Mouse (Mus musculus) embryonic facial prominence, embryonic 15.5 days (tissue): ENCODE measurements at regions not wholly inside any gene's neighbourhood (a gene's known extent, or its start where the extent isn't known, plus 50 kb on each side); places are given as distances from the start of the nearest gene placed in this dataset.
A peak's percentile ranks its signal among the peaks of the same experiment; 100 is the strongest.

Experiments used
- ATAC-seq: fragments of 200-750 bp; cut with Nextera tagmentation; 2 replicates; pipeline ENCODE4 v1.8.0; 2017; ENCODE audit warnings: low read depth, moderate TSS enrichment; ENCODE audit not compliant: insufficient number of reproducible peaks, low FRiP score, low TSS enrichment
- H3K27ac ChIP-seq: fragments of 300-500 bp; sonication (generic); replicated peaks from 2 replicates; pipeline ENCODE4 v1.5.1; 2015; ENCODE audit warnings: mild to moderate bottlenecking, inconsistent platforms
- H3K27me3 ChIP-seq: fragments of 300-500 bp; sonication (generic); 2 replicates; pipeline ENCODE4 v1.6.1; 2015; ENCODE audit warnings: inconsistent platforms
- H3K36me3 ChIP-seq: fragments of 300-500 bp; sonication (generic); 2 replicates; pipeline ENCODE4 v1.6.1; 2015; ENCODE audit warnings: mild to moderate bottlenecking, inconsistent platforms
- H3K4me1 ChIP-seq: fragments of 300-500 bp; sonication (generic); 2 replicates; pipeline ENCODE4 v1.6.1; 2015; ENCODE audit warnings: inconsistent platforms
- H3K4me2 ChIP-seq: fragments of 300-500 bp; sonication (generic); replicated peaks from 2 replicates; pipeline ENCODE4 v1.6.1; 2015; ENCODE audit warnings: mild to moderate bottlenecking, inconsistent platforms
- H3K4me3 ChIP-seq: fragments of 300-500 bp; sonication (generic); replicated peaks from 2 replicates; pipeline ENCODE4 v1.5.1; 2015; ENCODE audit warnings: mild to moderate bottlenecking, inconsistent platforms
- H3K9ac ChIP-seq: fragments of 300-500 bp; sonication (generic); 2 replicates; pipeline ENCODE4 v1.6.1; 2015; ENCODE audit warnings: inconsistent platforms
- H3K9me3 ChIP-seq: fragments of 300-500 bp; sonication (generic); replicated peaks from 2 replicates; pipeline ENCODE4 v1.6.1; 2016; ENCODE audit warnings: inconsistent platforms
- WGBS: fragments of 180-500 bp; shearing (Covaris S2); methylation state at CpG from one replicate; pipeline ENCODE4 v1.1.7; 2015; 5-methylcytosine and 5-hydroxymethylcytosine counted together

DNA sequence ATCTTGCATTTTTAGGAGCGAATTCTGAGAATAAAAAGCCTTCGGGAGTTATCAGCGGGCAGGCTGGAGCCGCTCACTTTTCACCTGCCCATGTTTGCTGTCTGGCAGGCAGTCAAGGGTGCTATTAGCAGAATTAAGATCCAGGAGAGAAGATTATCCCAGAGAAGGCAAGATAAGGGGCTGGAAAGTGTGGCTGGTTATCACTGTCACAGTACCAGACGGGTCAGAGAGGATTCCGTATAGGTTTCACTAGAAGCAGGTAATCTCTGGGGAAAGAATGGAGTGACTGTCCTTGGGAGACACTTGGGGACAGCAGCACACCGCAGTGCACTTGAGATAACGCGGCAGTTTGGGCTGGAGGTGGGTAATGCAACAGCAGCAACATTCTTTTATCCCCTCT lies 147.8 kb upstream of the Cdkn3 start:
- H3K9ac ChIP-seq, result no peak overlapping the region
- no peaks in the 10 kb centered on the region for H3K36me3 ChIP-seq
- WGBS, result 59% methylated on average over 9 of the region's 9 CpGs
- H3K9me3 ChIP-seq, result no peaks in the 10 kb centered on the region
- no peaks in the 10 kb centered on the region for H3K27me3 ChIP-seq
- ATAC-seq, result no peak
- no peak overlapping the region for H3K27ac ChIP-seq
- no peak overlapping the region for H3K4me2 ChIP-seq
- H3K4me3 ChIP-seq, result no peak overlapping the region
- peaks cover 3% of the 10 kb centered on the region; the same call in 1 of the 2 replicates for H3K4me1 ChIP-seq

DNA sequence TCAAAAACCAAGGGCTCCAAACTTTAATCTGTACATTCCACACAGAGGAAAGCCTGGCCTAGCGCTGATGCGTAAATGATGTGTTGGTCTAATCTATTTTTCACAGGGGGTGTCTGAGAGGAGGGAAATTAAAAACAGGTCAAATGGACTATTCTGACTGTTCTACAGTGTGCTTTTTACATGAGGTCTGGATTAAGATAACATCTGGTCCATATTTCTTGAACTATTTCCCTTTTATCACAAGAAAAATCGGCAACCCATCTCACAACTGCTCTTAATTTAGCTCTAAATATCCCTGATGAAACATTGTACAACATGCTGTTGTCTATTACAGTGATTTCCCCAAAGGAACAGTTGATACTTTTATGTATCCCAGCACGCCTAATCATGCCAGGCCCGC lies 149.4 kb upstream of the Cdkn3 start:
- Histone ChIP-seq H3K9me3 (no peaks in the 10 kb centered on the region), H3K27ac (no peak overlapping the region), H3K4me3 (no peak overlapping the region), H3K27me3 (no peaks in the 10 kb centered on the region), H3K4me1 (peaks cover 3% of the 10 kb centered on the region; the same call in 1 of the 2 replicates), H3K4me2 (no peak overlapping the region), H3K9ac (no peak overlapping the region), H3K36me3 (no peaks in the 10 kb centered on the region)
- no peak for ATAC-seq
- WGBS, result 53% methylated on average over 5 of the region's 5 CpGs

DNA sequence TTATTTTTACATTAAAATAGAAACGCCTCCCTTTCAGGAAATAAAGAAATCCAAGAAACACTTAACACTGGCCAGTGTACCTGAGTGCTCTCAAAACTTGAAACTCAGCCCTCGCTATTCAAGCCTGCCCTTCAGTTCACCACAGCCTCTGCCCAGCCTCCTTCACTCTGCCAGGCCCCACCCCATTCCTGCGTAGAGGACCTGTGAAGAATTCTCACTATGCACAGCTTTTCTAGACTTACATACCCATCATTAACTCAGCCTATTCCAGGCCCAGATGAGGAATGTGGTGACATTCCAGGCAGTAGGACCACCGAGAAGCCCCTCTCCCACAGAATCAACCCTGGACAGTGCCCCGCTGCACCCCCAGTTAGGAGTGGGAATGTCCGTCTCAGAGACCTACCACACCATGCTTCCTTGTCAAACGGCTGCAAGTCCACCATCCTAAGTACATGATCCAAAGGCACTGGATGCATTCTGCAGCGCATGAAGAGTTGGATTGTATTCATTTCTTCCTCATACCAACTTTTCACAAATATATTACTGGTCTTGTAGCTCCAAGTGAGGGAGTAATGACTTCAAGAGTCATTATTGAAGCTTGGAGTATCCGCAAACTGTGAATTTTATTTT lies 150.0 kb upstream of the Cdkn3 start:
- H3K4me2 ChIP-seq, result no peak overlapping the region
- no peak overlapping the region for H3K4me3 ChIP-seq
- H3K9ac ChIP-seq, result no peak overlapping the region
- H3K9me3 ChIP-seq, result no peaks in the 10 kb centered on the region
- WGBS, result 56% methylated on average over 9 of the region's 9 CpGs
- no peak for ATAC-seq
- no peak overlapping the region for H3K27ac ChIP-seq
- no peaks in the 10 kb centered on the region for H3K27me3 ChIP-seq
- H3K4me1 ChIP-seq, result peaks cover 7% of the 10 kb centered on the region
- H3K36me3 ChIP-seq, result no peaks in the 10 kb centered on the region

DNA sequence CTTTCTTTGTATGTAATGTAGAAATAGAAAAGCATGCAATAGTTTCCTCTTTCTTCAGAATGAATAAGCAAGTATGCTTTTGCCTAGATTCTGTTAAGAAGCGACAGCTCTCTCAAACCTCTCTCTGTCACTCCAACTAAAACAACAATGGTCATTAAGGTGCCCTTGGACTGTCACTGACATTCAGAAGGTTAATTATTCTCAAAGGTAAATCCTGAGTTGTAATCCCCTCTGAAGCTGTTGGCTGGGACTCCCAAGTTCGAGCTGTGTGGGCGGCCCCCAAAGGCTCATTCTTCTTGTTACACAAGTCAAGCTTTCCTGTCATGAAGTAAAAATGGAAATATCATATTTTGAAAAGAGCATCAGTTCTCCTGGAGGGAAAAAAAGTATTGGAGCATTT lies 153.6 kb upstream of the Cdkn3 start:
- Histone ChIP-seq H3K9me3 (no peaks in the 10 kb centered on the region), H3K27me3 (no peaks in the 10 kb centered on the region; the same call in 1 of the 2 replicates), H3K9ac (no peak overlapping the region), H3K4me3 (no peak overlapping the region), H3K4me2 (no peak overlapping the region), H3K27ac (no peak overlapping the region), H3K4me1 (peaks cover 22% of the 10 kb centered on the region), H3K36me3 (no peaks in the 10 kb centered on the region)
- ATAC-seq, result no peak
- WGBS, result 52% methylated on average over 3 of the region's 3 CpGs

DNA sequence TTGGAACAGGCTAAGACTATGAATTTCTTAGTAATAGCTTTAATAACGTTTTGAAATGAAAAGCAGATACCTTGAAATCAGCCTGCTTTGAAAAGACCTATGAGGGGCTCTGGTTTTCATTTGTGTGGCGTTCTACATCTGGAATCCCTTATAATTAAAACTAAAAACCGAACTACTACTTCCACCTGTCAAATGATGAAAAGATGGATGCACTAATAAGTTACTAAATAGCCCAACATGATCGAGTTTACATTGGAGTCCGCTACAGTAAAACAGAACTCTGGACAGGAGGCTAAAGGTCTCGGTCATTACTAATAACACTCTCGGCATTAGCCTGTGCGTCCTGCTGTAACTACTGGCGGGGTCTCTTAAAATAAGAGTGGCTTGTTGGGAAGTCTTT lies 154.3 kb upstream of the Cdkn3 start:
- Histone ChIP-seq H3K27ac (no peak overlapping the region), H3K9ac (no peak overlapping the region), H3K36me3 (no peaks in the 10 kb centered on the region), H3K4me3 (no peak overlapping the region), H3K4me2 (no peak overlapping the region), H3K27me3 (no peaks in the 10 kb centered on the region; the same call in 1 of the 2 replicates), H3K4me1 (peaks cover 19% of the 10 kb centered on the region), H3K9me3 (no peaks in the 10 kb centered on the region)
- 32% methylated on average over 9 of the region's 9 CpGs for WGBS
- ATAC-seq, result no peak

DNA sequence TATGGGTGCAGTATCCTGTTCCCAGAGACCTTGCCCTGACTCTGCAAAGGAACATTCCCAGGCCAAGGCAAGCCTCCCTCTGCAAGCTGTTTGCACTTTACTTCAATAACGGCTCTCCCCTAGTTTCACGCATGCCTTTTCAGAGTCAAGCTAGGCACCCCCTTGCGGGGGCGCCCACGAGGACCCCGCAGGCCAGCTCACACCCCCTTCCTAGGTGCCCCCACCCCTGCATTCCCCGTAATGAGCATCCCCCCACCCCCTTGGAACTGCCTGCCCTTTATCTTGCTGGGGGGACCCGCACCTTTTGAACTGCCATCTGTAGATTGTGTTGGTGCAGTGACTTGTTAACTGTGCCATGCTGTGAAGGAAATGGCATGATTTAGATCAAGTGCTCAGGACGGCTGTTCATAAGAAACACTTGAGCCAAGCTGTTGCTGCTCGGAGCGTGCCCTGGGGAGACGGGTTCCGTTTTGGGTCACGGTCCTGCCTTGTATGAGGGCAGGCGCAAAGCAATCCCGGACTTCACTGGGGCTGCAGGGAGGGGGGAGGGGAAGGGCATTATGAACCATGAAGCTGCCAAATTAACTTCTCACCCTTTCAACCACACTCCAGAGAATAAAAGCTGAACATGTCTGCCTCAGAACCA lies 155.3 kb upstream of the Cdkn3 start:
- H3K27me3 ChIP-seq, result no peaks in the 10 kb centered on the region; the same call in 1 of the 2 replicates
- peaks cover 19% of the 10 kb centered on the region for H3K4me1 ChIP-seq
- no peak overlapping the region for H3K9ac ChIP-seq
- H3K4me2 ChIP-seq, result peak overlapping the region; percentile 39
- WGBS, result 10% methylated on average over 16 of the region's 16 CpGs
- H3K4me3 ChIP-seq, result 0 out of 2 replicates have a peak overlapping the region, but pooled peaks have one; percentile 4
- H3K36me3 ChIP-seq, result no peaks in the 10 kb centered on the region
- no peaks in the 10 kb centered on the region for H3K9me3 ChIP-seq
- no peak for ATAC-seq
- H3K27ac ChIP-seq, result no peak overlapping the region

DNA sequence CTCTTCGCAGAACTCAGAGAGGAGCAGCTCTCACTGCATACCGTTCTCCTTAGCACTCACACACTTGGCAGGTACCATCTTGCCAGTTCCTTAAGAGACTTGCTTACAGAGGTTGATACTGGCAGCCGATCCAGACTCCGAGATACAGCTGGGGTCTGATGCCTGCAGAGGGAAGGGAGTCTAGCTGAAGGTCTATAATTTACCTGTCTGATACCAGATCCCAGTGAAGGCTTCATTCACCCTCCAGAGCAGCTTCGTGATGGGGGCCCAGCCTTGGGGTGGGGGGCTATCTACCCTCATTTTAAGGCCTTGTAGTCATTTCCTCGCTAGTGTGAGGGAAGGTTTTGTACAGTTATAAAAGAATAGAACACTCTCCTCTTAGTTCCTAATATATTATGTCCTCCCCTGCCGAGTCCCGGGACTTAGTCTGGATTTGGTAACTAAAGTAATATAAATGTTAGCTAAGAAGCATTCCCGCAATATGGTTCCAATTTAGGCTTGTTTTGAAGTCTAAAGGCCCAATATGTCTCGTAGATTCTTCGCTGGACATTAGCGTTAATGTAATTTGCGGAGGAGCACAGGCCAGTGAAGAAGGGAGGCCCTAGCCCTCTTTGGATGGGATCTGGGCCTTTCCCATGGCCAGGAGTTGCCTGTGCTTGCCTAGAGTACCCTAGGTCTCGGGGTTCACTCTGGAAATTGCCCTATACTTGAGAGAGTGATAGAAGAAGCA lies 156.0 kb upstream of the Cdkn3 start:
- Histone ChIP-seq H3K27ac (no peak overlapping the region), H3K9ac (no peak overlapping the region), H3K4me2 (0 out of 2 replicates have a peak overlapping the region, but pooled peaks have one; percentile 39), H3K4me3 (no peak overlapping the region), H3K36me3 (no peaks in the 10 kb centered on the region), H3K9me3 (no peaks in the 10 kb centered on the region), H3K4me1 (peaks cover 19% of the 10 kb centered on the region), H3K27me3 (no peaks in the 10 kb centered on the region; the same call in 1 of the 2 replicates)
- ATAC-seq, result no peak
- WGBS, result 37% methylated on average over 14 of the region's 14 CpGs

DNA sequence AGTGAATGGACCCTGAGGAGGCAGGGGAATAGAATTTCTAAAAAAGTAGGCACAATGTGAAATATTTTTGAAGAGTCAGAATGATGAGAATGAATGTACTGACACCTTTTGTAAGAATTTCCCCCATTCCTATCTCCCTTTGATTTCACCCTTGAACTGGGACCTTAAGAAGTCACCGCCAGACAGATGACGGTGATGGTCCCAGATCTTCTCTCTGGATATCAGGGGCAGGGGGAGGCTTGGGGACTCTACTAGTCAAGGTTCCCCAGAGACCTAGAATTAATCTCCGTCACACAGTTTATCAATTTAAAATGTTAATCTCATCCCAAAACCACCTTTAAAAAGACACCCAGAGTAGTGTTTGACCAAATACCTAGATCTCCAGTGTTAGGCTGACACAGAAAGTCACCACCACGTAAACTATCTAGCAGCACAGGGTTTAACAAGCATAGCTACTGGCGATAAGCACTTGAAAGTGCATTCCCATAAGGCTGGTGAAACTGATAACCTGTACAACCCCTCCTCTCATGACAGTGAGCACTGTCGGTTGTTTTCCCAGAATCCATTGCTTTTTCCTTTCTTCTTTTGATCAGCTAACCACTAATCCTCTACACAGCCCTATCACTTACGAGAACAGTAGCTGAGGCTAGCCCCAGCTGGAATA lies 163.5 kb upstream of the Cdkn3 start:
- ATAC-seq, result no peak
- H3K27me3 ChIP-seq, result no peaks in the 10 kb centered on the region
- no peak overlapping the region for H3K9ac ChIP-seq
- H3K36me3 ChIP-seq, result no peaks in the 10 kb centered on the region
- peaks cover 9% of the 10 kb centered on the region; the same call in 1 of the 2 replicates for H3K4me1 ChIP-seq
- no peaks in the 10 kb centered on the region for H3K9me3 ChIP-seq
- H3K4me3 ChIP-seq, result no peak overlapping the region
- 84% methylated on average over 7 of the region's 7 CpGs for WGBS
- H3K27ac ChIP-seq, result no peak overlapping the region
- H3K4me2 ChIP-seq, result no peak overlapping the region

DNA sequence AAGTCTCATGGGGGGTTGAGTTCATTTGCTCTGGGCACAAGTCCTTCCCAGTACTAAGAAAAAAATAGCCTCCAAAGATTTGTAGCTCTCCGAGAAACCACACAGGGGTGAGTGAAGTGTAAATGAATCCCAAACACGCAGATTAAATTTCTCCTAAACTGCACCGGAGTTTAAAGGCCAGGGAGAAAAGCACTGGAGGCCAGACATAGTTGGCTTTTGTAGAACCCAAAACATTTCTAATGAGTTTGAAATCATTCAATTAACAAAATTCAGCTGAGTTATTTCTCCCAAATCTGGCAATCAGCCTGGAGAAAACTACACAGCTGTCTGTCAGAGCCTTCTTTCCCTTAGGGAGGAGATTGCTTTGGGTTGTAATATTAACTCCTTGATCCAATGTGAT lies 166.2 kb upstream of the Cdkn3 start:
- Histone ChIP-seq H3K4me3 (no peak overlapping the region), H3K36me3 (no peaks in the 10 kb centered on the region), H3K4me1 (peaks cover 9% of the 10 kb centered on the region; the same call in 1 of the 2 replicates), H3K9ac (no peak overlapping the region), H3K4me2 (no peak overlapping the region), H3K27me3 (no peaks in the 10 kb centered on the region), H3K27ac (no peak overlapping the region), H3K9me3 (no peaks in the 10 kb centered on the region)
- WGBS, result 21% methylated on average over 3 of the region's 3 CpGs
- ATAC-seq, result no peak

DNA sequence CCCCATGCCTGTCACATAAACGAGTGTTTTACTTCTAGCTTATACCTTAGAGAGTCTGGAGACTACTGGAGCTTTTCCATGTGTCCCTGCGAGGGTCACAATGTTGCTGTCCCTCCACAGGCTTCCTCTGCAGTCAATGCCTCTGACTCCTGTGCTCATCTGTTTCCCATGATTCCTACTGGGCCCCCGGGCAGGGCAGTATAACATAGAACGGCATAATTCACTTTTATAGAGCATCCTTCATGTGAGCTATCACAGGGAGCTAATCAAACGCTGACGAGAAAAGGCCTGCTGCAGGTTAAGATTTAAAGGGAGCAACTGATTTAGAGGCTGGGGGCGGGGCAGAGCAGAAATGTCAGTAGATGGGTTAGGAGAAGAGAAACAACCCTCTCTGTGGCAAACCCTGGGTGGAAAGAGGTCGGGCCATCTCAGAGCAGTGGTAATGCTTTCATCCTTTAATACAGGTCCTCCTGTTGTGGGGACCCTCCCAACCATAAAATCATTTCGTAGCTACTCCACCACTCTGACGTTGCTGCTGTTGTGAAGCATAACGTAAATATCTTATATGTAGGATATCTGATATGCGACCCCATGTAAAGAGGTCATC lies 168.5 kb upstream of the Cdkn3 start:
- Histone ChIP-seq H3K9ac (no peak overlapping the region), H3K4me1 (peaks cover 9% of the 10 kb centered on the region; the same call in 1 of the 2 replicates), H3K4me2 (no peak overlapping the region), H3K27ac (no peak overlapping the region), H3K9me3 (no peaks in the 10 kb centered on the region), H3K36me3 (no peaks in the 10 kb centered on the region), H3K27me3 (no peaks in the 10 kb centered on the region), H3K4me3 (no peak overlapping the region)
- WGBS, result 60% methylated on average over 12 of the region's 12 CpGs
- ATAC-seq, result no peak

DNA sequence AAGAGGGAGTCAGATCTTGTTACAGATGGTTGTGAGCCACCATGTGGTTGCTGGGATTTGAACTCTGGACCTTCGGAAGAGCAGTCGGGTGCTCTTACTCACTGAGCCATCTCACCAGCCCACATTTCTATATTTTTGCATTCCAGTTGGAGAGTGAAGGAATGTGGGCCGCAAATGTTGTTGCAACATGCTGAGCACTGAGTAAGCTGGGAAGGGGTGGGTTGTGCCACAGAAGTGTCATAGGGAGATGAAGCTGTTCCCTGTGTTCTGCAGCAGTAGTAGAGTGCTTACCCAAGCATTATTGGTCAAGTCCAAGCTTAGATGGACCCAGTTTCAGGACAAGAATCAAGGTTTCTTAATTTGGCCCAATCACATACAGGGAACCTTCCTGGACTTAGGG lies 169.1 kb upstream of the Cdkn3 start:
- no peaks in the 10 kb centered on the region for H3K9me3 ChIP-seq
- H3K9ac ChIP-seq, result no peak overlapping the region
- no peaks in the 10 kb centered on the region for H3K27me3 ChIP-seq
- ATAC-seq, result no peak
- no peak overlapping the region for H3K4me2 ChIP-seq
- H3K4me3 ChIP-seq, result no peak overlapping the region
- WGBS, result 88% methylated on average over 3 of the region's 3 CpGs
- H3K36me3 ChIP-seq, result no peaks in the 10 kb centered on the region
- H3K4me1 ChIP-seq, result peaks cover 9% of the 10 kb centered on the region; the same call in 1 of the 2 replicates
- no peak overlapping the region for H3K27ac ChIP-seq
